Mouse (Mus musculus) cortical plate, adult 2 months (tissue): ENCODE measurements at regions not wholly inside any gene's neighbourhood (a gene's known extent, or its start where the extent isn't known, plus 50 kb on each side); places are given as distances from the start of the nearest gene placed in this dataset.

ENCODE experiments used
- CTCF ChIP-seq: fragments of 200-500 bp; IDR thresholded peaks from 2 replicates; pipeline ENCODE4 v1.5.1; 2011; ENCODE audit warnings: mild to moderate bottlenecking, control low read depth, low read length; ENCODE audit not compliant: insufficient read depth; ENCODE audit errors: extremely low read depth
- POLR2A ChIP-seq: fragments of 200-500 bp; IDR thresholded peaks from 2 replicates; pipeline ENCODE4 v1.6.1; 2011; ENCODE audit warnings: mild to moderate bottlenecking, low read length, control low read depth; ENCODE audit not compliant: insufficient read depth; ENCODE audit errors: extremely low read depth

DNA sequence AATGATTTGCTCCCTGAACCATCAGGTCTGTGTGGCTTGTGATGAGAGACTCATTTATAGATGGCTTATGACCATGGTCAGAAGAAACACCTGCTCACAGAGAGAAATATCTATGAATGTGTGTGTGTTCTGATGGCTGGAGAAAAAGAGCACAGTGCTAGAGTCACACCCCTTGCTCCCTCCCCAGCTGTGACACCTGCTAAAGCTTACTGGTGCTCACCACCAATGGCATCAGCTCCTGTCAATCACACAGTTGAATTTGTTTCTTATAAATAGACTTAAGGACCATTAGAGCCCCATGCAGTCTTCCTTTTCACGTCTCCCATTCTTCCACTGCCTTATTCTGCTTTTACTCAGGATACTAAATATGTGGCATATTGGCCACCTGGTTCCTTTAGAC, 654.3 kb downstream of the Cbln4 start:
- no peak for TF ChIP-seq CTCF
- no peak for TF ChIP-seq POLR2A
